Mouse (Mus musculus) B cell, adult (primary cell): ENCODE measurements around the gene Serpina3b. TPM values are rescaled to one million over a fixed set of nuclear protein-coding genes. Genes with fewer than 3 reads are reported as not detected.

Experiments used
- total RNA-seq: library from RNA; stranded (reverse); gene quantifications from 4 replicates; pipeline ENCODE4 v1.2.4, GENCODE M21; 2023; ENCODE audit not compliant: inconsistent age

The Serpina3b gene
- not detected in 4 replicates for total RNA-seq

DNA sequence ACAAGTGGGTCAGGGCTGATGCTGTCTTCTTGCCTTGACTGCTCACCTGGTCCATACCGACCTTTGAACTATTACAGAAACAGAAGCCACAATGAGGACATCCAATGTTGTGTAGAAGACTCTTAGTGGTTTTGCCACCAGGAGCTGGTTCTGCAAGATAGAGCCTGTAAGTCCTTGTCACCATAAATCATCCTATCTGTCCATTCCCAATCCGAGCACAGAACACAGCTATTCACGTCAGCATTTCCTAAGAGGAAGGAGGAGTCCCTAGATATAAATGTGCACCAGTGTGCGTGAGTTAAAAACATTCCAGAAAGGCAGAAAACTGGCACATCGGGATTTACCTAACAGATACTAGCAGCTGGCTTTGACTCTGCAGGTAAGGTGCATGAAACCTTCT lies at the start of gene Serpina3b:
Gene Serpina3b (plus strand): TSS at position 301 of the 400 bp plus-strand sequence.

DNA sequence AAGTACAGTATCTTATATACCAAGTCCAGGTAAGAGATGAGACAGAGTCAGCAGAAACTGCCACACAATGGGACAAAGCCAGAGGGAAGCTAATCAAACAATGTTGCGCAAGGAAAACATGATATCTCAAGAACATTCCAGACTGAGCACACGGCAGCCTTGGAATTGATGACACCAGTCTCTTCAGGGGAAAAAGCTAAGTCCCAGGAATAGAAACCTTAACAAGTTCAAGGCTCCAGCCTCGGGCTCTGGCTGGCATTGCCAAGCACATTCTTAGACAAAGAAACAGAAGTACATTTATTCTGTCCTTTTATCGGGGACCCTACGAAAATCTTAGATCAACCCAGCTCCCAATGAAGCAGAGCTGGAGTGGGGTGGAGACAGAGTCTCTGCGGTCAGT lies 27.0 kb upstream of the Serpina3b start, which contains the start of gene Serpina5:
Gene Serpina5 (plus strand): TSS at position 346 of the 400 bp plus-strand sequence.

DNA sequence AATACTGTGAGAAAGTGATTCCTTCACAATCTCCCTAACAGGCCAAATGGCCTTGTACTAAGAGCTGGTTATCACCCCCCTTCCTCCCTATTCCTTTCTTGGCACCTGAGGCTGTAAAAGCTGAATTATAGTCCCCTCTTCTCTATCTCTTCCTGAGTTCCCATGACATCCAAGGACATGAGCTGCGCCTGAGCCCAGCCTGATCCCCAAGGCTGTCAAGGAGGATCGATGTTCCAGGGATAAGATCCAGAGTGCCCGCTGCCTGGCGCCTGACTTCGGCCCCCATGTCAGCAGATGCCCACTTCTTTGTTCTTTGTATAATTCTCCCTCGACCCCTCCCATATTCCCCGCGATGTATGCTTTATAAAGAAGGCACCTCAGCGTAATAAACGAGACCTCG lies 15.5 kb upstream of the Serpina3b start, which contains the start of gene Serpina3a:
Gene Serpina3a (plus strand): TSS at position 392 of the 400 bp plus-strand sequence.

DNA sequence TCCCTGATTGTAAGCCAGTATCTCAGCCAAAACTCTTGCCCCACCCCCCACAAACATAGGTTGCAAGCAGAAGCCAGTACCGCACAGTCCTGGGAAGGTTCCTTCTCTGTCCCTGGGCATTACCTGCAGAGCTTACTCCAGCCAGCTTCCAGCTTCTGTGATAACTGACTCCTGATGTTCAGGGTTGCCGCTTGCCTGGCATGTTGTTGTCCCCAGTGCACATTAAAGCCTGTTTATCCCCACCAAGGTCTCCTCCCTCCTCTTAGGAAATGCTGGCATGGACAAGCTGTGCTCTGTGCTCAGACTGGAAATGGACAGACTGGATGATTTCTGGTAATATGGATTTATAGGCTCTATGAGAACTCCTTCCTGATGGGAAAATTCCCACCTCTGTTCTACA lies 25.9 kb downstream of the Serpina3b start, which contains the start of gene Serpina3c:
Gene Serpina3c (minus strand): TSS at position 215 of the 400 bp plus-strand sequence.

Other genes with a start within 250 kb of the Serpina3b start
- gene Serpina1c, start 223.1 kb upstream of the Serpina3b start, total RNA-seq, result not detected in 4 replicates
- not detected in 4 replicates for gene Serpina1e, start 169.0 kb upstream of the Serpina3b start, total RNA-seq
- not detected in 4 replicates for gene Serpina11, start 138.0 kb upstream of the Serpina3b start, total RNA-seq
- gene Serpina9, start 114.2 kb upstream of the Serpina3b start, total RNA-seq, result not detected in 4 replicates
- not detected in 4 replicates for gene Serpina12, start 83.6 kb upstream of the Serpina3b start, total RNA-seq
- not detected in 4 replicates for gene Serpina5, start 26.9 kb upstream of the Serpina3b start, total RNA-seq
- gene Serpina3a, start 15.3 kb upstream of the Serpina3b start, total RNA-seq, result not detected in 4 replicates
- not detected in 4 replicates for gene Serpina3c, start 25.9 kb downstream of the Serpina3b start, total RNA-seq
- gene Serpina3f, start 86.5 kb downstream of the Serpina3b start, total RNA-seq, result 5.7 to 6.5 TPM (median 6.3 TPM) in 4 replicates
- gene Serpina3g, start 108.2 kb downstream of the Serpina3b start, total RNA-seq, result 90.4 to 97.7 TPM (median 94.9 TPM) in 4 replicates
- 0.87 to 2.8 TPM (median 2.1 TPM) in 4 replicates for gene Serpina3i, start 135.1 kb downstream of the Serpina3b start, total RNA-seq
- gene Serpina3j, start 186.6 kb downstream of the Serpina3b start, total RNA-seq, result not detected in 4 replicates
- gene Serpina3k, start 210.5 kb downstream of the Serpina3b start, total RNA-seq, result not detected in 4 replicates
- not detected in 4 replicates for gene Serpina3m, start 210.5 kb downstream of the Serpina3b start, total RNA-seq